Mouse (Mus musculus) kidney, postnatal 0 days (tissue): ENCODE measurements around the gene Agtrap. TPM values are rescaled to one million over a fixed set of nuclear protein-coding genes. Genes with fewer than 3 reads are reported as not detected.

Source experiments
- ATAC-seq: fragments of 200-750 bp; cut with Nextera tagmentation; replicated peaks from 2 replicates; pipeline ENCODE4 v1.8.0; 2017; ENCODE audit warnings: low read depth, moderate number of reproducible peaks, moderate TSS enrichment, moderate library complexity; ENCODE audit not compliant: low FRiP score
- DNase-seq: peaks from one replicate; pipeline ENCODE4 v3.0.0-alpha.2; 2016; ENCODE audit warnings: low spot score
- H3K27ac ChIP-seq: fragments of 300-500 bp; sonication (generic); 2 replicates; pipeline ENCODE4 v1.5.1; 2014; ENCODE audit warnings: mild to moderate bottlenecking
- H3K27me3 ChIP-seq: fragments of 300-500 bp; sonication (generic); 2 replicates; pipeline ENCODE4 v1.6.1; 2014; ENCODE audit warnings: low read length, mixed read lengths; ENCODE audit not compliant: insufficient read depth
- H3K36me3 ChIP-seq: fragments of 300-500 bp; sonication (generic); 2 replicates; pipeline ENCODE4 v1.6.1; 2014; ENCODE audit warnings: low read length, mixed read lengths; ENCODE audit not compliant: insufficient read depth
- H3K4me1 ChIP-seq: fragments of 300-500 bp; sonication (generic); replicated peaks from 2 replicates; pipeline ENCODE4 v1.6.1; 2014; ENCODE audit warnings: antibody characterized with exemption, low read length, mixed read lengths; ENCODE audit not compliant: insufficient read depth
- H3K4me2 ChIP-seq: fragments of 300-500 bp; sonication (generic); 2 replicates; pipeline ENCODE4 v1.6.1; 2014; ENCODE audit warnings: mild to moderate bottlenecking, low read length, moderate library complexity, mixed read lengths
- H3K4me3 ChIP-seq: fragments of 300-500 bp; sonication (generic); replicated peaks from 2 replicates; pipeline ENCODE4 v1.5.1; 2014; ENCODE audit warnings: low read depth, low read length
- H3K9ac ChIP-seq: fragments of 300-500 bp; sonication (generic); 2 replicates; pipeline ENCODE4 v1.6.1; 2014; ENCODE audit warnings: low read depth, low read length
- H3K9me3 ChIP-seq: fragments of 300-500 bp; sonication (generic); replicated peaks from 2 replicates; pipeline ENCODE4 v1.6.1; 2016; ENCODE audit warnings: low read length, inconsistent platforms, mixed read lengths
- CTCF ChIP-seq: IDR thresholded peaks from 2 replicates; pipeline ENCODE4 v1.5.1; 2016; ENCODE audit warnings: antibody characterized with exemption, low read depth, mild to moderate bottlenecking, moderate library complexity
- WGBS: fragments of 180-500 bp; shearing (Covaris S2); extraction: QIAGEN DNeasy Blood & Tissue Kit; methylation state at CpG from one replicate; pipeline ENCODE4 v1.1.7; 2014; 5-methylcytosine and 5-hydroxymethylcytosine counted together
- polyA plus RNA-seq: library from polyadenylated mRNA; unstranded; fragments of >200 nt; fragmentation: Nextera tagmentation; extraction: Ambion mirVana; gene quantifications from 2 replicates; pipeline ENCODE4 v1.2.1, GENCODE M21; 2015

Agtrap gene
- polyA plus RNA-seq, 1 experiment from 2014 or later = 38.9 TPM

GRCm38 (mm10) chr4:148039254-148040028 lies 48.4 kb downstream of the Agtrap start:
- no peak for DNase-seq
- peak; percentile 8; the same call in 1 of the 2 replicates for TF ChIP-seq CTCF

GRCm38 (mm10) chr4:148038600-148039253 lies 49.1 kb downstream of the Agtrap start, which contains the start of the genes Clcn6 and Mthfr:
Gene Clcn6, minus strand, starts transcription at chr4:148038821.
Gene Mthfr, plus strand, starts transcription at chr4:148039077.
- DNase-seq (peak; percentile 99), ATAC-seq (peak; percentile 94)
- H3K27ac ChIP-seq = peak within 1 kb of the TSS; percentile 87
- peak within 1 kb of the TSS; percentile 69 for H3K9ac ChIP-seq
- no peak for TF ChIP-seq CTCF
- H3K9me3 ChIP-seq = no peaks in the 10 kb centered on the region
- H3K27me3 ChIP-seq = no peaks in the 10 kb centered on the region
- H3K36me3 ChIP-seq = 0 out of 2 replicates have a peak, but pooled peaks cover 7% of the 10 kb centered on the region
- peaks cover 16% of the 10 kb centered on the region for H3K4me1 ChIP-seq
- H3K4me2 ChIP-seq = peak within 1 kb of the TSS; percentile 73
- WGBS = under 1% methylated on average over 54 of the region's 54 CpGs
- peak within 1 kb of the TSS; percentile 81 for H3K4me3 ChIP-seq

More at GRCm38 (mm10) chr4:148039254-148040028, 48.4 kb downstream of the Agtrap start:
- Histone ChIP-seq H3K9me3 (no peaks in the 10 kb centered on the region), H3K36me3 (peaks cover 13% of the 10 kb centered on the region; the same call in 1 of the 2 replicates), H3K9ac (peak overlapping the region; percentile 41), H3K27me3 (no peaks in the 10 kb centered on the region), H3K27ac (peak overlapping the region; percentile 87), H3K4me1 (peaks cover 16% of the 10 kb centered on the region), H3K4me2 (peak overlapping the region; percentile 73), H3K4me3 (peak overlapping the region; percentile 81)
- WGBS = 21% methylated on average over 19 of the region's 19 CpGs
- no peak for ATAC-seq

GRCm38 (mm10) chr4:148038079-148038599 lies 49.7 kb downstream of the Agtrap start:
- 7% methylated on average over 26 of the region's 26 CpGs for WGBS

GRCm38 (mm10) chr4:148035440-148035839 lies 52.4 kb downstream of the Agtrap start:
- Histone ChIP-seq H3K9me3 (no peaks in the 10 kb centered on the region), H3K9ac (no peak overlapping the region), H3K27ac (no peak overlapping the region), H3K4me3 (no peak overlapping the region), H3K4me2 (no peak overlapping the region), H3K36me3 (no peaks in the 10 kb centered on the region), H3K27me3 (no peaks in the 10 kb centered on the region), H3K4me1 (peaks cover 11% of the 10 kb centered on the region)
- TF ChIP-seq CTCF = no peak
- WGBS = 86% methylated on average over 3 of the region's 3 CpGs
- no peak for ATAC-seq
- no peak for DNase-seq

More at GRCm38 (mm10) chr4:148038079-148038599, 49.7 kb downstream of the Agtrap start:
- Histone ChIP-seq H3K9me3 (no peaks in the 10 kb centered on the region), H3K4me2 (peak overlapping the region; percentile 72), H3K36me3 (0 out of 2 replicates have a peak, but pooled peaks cover 6% of the 10 kb centered on the region), H3K27me3 (no peaks in the 10 kb centered on the region), H3K9ac (peak overlapping the region; percentile 69), H3K4me3 (peak overlapping the region; percentile 81), H3K27ac (peak overlapping the region; percentile 83), H3K4me1 (peaks cover 16% of the 10 kb centered on the region)
- DNase-seq = no peak
- ATAC-seq = no peak
- TF ChIP-seq CTCF = no peak

DNA sequence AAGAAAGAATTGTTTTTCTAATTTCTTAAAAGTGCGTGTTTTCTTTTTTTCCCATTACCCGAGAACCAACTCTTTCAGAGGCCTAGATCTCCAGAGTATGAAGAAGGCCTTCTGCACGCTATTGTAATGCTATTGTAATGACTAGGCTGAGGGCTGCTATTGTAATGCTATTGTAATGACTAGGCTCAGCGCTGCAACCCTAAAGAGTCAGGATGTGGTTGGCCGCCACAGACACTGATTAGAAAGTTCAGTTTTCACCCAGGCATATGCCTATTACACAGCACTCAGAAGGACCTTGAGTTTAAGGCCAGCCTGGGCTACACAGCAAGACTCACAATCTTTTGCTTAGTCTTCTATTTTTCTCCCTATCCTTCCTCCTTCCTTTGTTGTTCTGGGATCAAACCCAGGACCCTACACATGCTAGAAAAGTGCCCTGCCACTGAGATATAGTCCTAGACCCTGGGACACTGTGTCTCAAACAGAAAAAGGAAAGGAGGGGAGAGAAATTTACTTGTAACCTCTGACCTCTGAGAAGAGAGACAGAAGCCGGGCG lies 53.9 kb downstream of the Agtrap start:
- Histone ChIP-seq H3K27me3 (no peaks in the 10 kb centered on the region), H3K27ac (no peak overlapping the region), H3K4me1 (no peaks in the 10 kb centered on the region), H3K9me3 (no peaks in the 10 kb centered on the region), H3K9ac (no peak overlapping the region), H3K4me3 (no peak overlapping the region), H3K36me3 (peaks cover 5% of the 10 kb centered on the region; the same call in 1 of the 2 replicates), H3K4me2 (no peak overlapping the region)
- TF ChIP-seq CTCF = no peak
- no peak for DNase-seq
- WGBS = 83% methylated on average over 7 of the region's 7 CpGs
- no peak for ATAC-seq

GRCm38 (mm10) chr4:148030506-148030905 lies 57.3 kb downstream of the Agtrap start:
- ATAC-seq = no peak; the same call in 1 of the 2 replicates

More at GRCm38 (mm10) chr4:148030506-148030905, 57.3 kb downstream of the Agtrap start:
- no peak overlapping the region for H3K27ac ChIP-seq
- WGBS = 80% methylated on average over 5 of the region's 5 CpGs
- no peaks in the 10 kb centered on the region for H3K27me3 ChIP-seq
- no peaks in the 10 kb centered on the region for H3K9me3 ChIP-seq
- no peak for TF ChIP-seq CTCF
- H3K36me3 ChIP-seq = peaks cover 26% of the 10 kb centered on the region; the same call in 1 of the 2 replicates
- H3K9ac ChIP-seq = no peak overlapping the region
- H3K4me3 ChIP-seq = no peak overlapping the region
- no peaks in the 10 kb centered on the region for H3K4me1 ChIP-seq
- no peak overlapping the region for H3K4me2 ChIP-seq
- no peak for DNase-seq
